7 mouse cellular contexts compared by ENCODE assay signal in genomic region chr11:95713811-95714241, GRCm38 (mm10). TPM values are rescaled to one million over a fixed set of nuclear protein-coding genes. Genes with fewer than 3 reads are reported as not detected.
A peak's percentile ranks its signal among the peaks of the same experiment; 100 is the strongest.
DNase-seq lines count a peak whose midpoint lies in the region; ATAC-seq and TF ChIP-seq lines count a peak whose summit lies in the region.

No protein-coding gene starts in this region.

- peak overlapping the region; percentile 98 for H3K9ac ChIP-seq in intestine, embryonic 15.5 days
- peak overlapping the region; percentile 96 for H3K9ac ChIP-seq in stomach, postnatal 0 days (ENCODE audit: low read length)

- H3K27me3 ChIP-seq in intestine, embryonic 15.5 days (replicated peaks): no peaks in the 10 kb centered on the region
- no peaks in the 10 kb centered on the region for H3K27me3 ChIP-seq in stomach, postnatal 0 days (ENCODE audit: control insufficient read depth, insufficient read depth, low read length)

- TF ChIP-seq CTCF in embryonic fibroblast, embryonic 13.5 days (IDR thresholded peaks at IDR 0.05; ENCODE audit: borderline replicate concordance, insufficient read depth, low read length): no peak
- no peak for TF ChIP-seq CTCF in stomach, postnatal 0 days (IDR thresholded peaks at IDR 0.05; ENCODE audit: low read depth)

- peak; percentile 8 for DNase-seq in urinary bladder, postnatal 25 days (ENCODE audit: low spot score)
- DNase-seq in urinary bladder, postnatal 10 days (ENCODE audit: low spot score): no peak
- peak; percentile 52 for DNase-seq in lung, postnatal 36 days
- DNase-seq in stomach, postnatal 0 days (ENCODE audit: low spot score): peak; percentile 29
- DNase-seq in ovary, adult 18-20 months (ENCODE audit: low spot score): no peak

- no peak for ATAC-seq in intestine, embryonic 15.5 days
- ATAC-seq in stomach, postnatal 0 days (ENCODE audit: low FRiP score, low TSS enrichment): no peak

- under 1% methylated on average over 13 of the region's 13 CpGs for WGBS in intestine, embryonic 15.5 days
- WGBS in stomach, postnatal 0 days: under 1% methylated on average over 13 of the region's 13 CpGs

- no peak for TF ChIP-seq POLR2A in embryonic fibroblast, embryonic 13.5 days (IDR thresholded peaks at IDR 0.05; ENCODE audit: low read depth, low read length)

- peak overlapping the region; percentile 68 for H3K4me3 ChIP-seq in embryonic fibroblast, embryonic 13.5 days (ENCODE audit: insufficient read depth, low read length)
- peak overlapping the region; percentile 99 for H3K4me3 ChIP-seq in intestine, embryonic 15.5 days (replicated peaks)
- H3K4me3 ChIP-seq in stomach, postnatal 0 days (ENCODE audit: low read depth, low read length): peak overlapping the region; percentile 74

- no peak for TF ChIP-seq EP300 in stomach, postnatal 0 days (optimal IDR thresholded peaks at IDR 0.05)

- H3K27ac ChIP-seq in embryonic fibroblast, embryonic 13.5 days (ENCODE audit: insufficient read depth, low read length): no peak overlapping the region
- H3K27ac ChIP-seq in intestine, embryonic 15.5 days: peak overlapping the region; percentile 98
- H3K27ac ChIP-seq in stomach, postnatal 0 days (replicated peaks): peak overlapping the region; percentile 99

- H3K4me1 ChIP-seq in embryonic fibroblast, embryonic 13.5 days (ENCODE audit: control insufficient read depth, insufficient read depth, low read length): peaks cover 3% of the 10 kb centered on the region; the same call in 1 of the 2 replicates
- peaks cover 9% of the 10 kb centered on the region for H3K4me1 ChIP-seq in intestine, embryonic 15.5 days (replicated peaks)
- H3K4me1 ChIP-seq in stomach, postnatal 0 days (replicated peaks; ENCODE audit: control insufficient read depth, insufficient read depth): no peaks in the 10 kb centered on the region

- H3K36me3 ChIP-seq in intestine, embryonic 15.5 days: no peaks in the 10 kb centered on the region
- no peaks in the 10 kb centered on the region for H3K36me3 ChIP-seq in stomach, postnatal 0 days (ENCODE audit: control insufficient read depth, insufficient read depth, low read length)

- H3K4me2 ChIP-seq in intestine, embryonic 15.5 days (replicated peaks): peak overlapping the region; percentile 77
- H3K4me2 ChIP-seq in stomach, postnatal 0 days (replicated peaks; ENCODE audit: low read depth): peak overlapping the region; percentile 85

- H3K9me3 ChIP-seq in intestine, embryonic 15.5 days: no peaks in the 10 kb centered on the region
- H3K9me3 ChIP-seq in stomach, postnatal 0 days (ENCODE audit: control insufficient read depth, low read length): no peaks in the 10 kb centered on the region

RNA-seq across cellular contexts. Expression of gene Zfp652, which starts 1.4 kb away (rescaled TPM):
- polyA plus RNA-seq in embryonic fibroblast, embryonic 13.5 days (2011; ENCODE audit: insufficient read length, low read depth, missing spikeins): 18.9 and 27.3 TPM in 2 replicates
- polyA plus RNA-seq in intestine, embryonic 15.5 days (2015; fragmentation: Nextera tagmentation; extraction: Ambion mirVana): 18.0 and 18.4 TPM in 2 replicates
- 10.0 and 10.2 TPM in 2 replicates for polyA plus RNA-seq in stomach, postnatal 0 days (2015; fragmentation: Nextera tagmentation; extraction: Ambion mirVana)

RNA-seq across cellular contexts. Expression of gene B130006D01Rik, which starts 9.6 kb away (rescaled TPM):
- polyA plus RNA-seq in embryonic fibroblast, embryonic 13.5 days (2011; ENCODE audit: insufficient read length, low read depth, missing spikeins): 0.89 and 0.93 TPM in 2 replicates
- polyA plus RNA-seq in intestine, embryonic 15.5 days (2015; fragmentation: Nextera tagmentation; extraction: Ambion mirVana): 0.77 and 0.96 TPM in 2 replicates
- 0.36 and 0.46 TPM in 2 replicates for polyA plus RNA-seq in stomach, postnatal 0 days (2015; fragmentation: Nextera tagmentation; extraction: Ambion mirVana)

RNA-seq across cellular contexts. Expression of gene Phb, which starts 47.1 kb away (rescaled TPM):
- 157 and 180 TPM in 2 replicates for polyA plus RNA-seq in embryonic fibroblast, embryonic 13.5 days (2011; ENCODE audit: insufficient read length, low read depth, missing spikeins)
- 305 and 328 TPM in 2 replicates for polyA plus RNA-seq in intestine, embryonic 15.5 days (2015; fragmentation: Nextera tagmentation; extraction: Ambion mirVana)
- 190 and 202 TPM in 2 replicates for polyA plus RNA-seq in stomach, postnatal 0 days (2015; fragmentation: Nextera tagmentation; extraction: Ambion mirVana)

Comparison
In these comparisons a context has a peak if more than half of its experiments do, and no peak if none do; other contexts are left out.
1. DNase-seq: peak in urinary bladder, postnatal 25 days (single experiment), lung, postnatal 36 days (single experiment) and stomach, postnatal 0 days (single experiment); none in urinary bladder, postnatal 10 days (single experiment) and ovary, adult 18-20 months (single experiment).
2. Peak in every context shown above with its lines, with median percentiles within 50 percentile points of each other: H3K4me3 ChIP-seq.